Mouse (Mus musculus): ENCODE measurements around the gene Ppp2r3d.

- TF ChIP-seq CTCF (IDR thresholded peaks at IDR 0.05; ENCODE audit: low read depth), result no peak
- TF ChIP-seq EP300 (IDR thresholded peaks at IDR 0.05; ENCODE audit: low read depth), result no peak
Observed at GRCm38 (mm10) chr9:124476096-124476902, at the start of gene Ppp2r3d.

All from heart, postnatal 0 days (tissue).